ENCODE assay signal across 11 mouse cellular contexts in genomic region chr5:137570181-137570580, GRCm38 (mm10). TPM values are rescaled to one million over a fixed set of nuclear protein-coding genes. Genes with fewer than 3 reads are reported as not detected.
A peak's percentile ranks its signal among the peaks of the same experiment; 100 is the strongest.
DNase-seq lines count a peak whose midpoint lies in the region; ATAC-seq and TF ChIP-seq lines count a peak whose summit lies in the region.
"Had no signal": no experiment of that assay in that cellular context is flagged by ENCODE, and none has a peak within 500 bp of the region (broad histone marks: within the 10 kb centered on the region; RNA-seq: fewer than 3 reads in every experiment).

No protein-coding gene starts in this region.

- H3K27me3 ChIP-seq in embryonic facial prominence, embryonic 13.5 days: peaks cover 16% of the 10 kb centered on the region
- peaks cover 36% of the 10 kb centered on the region for H3K27me3 ChIP-seq in embryonic facial prominence, embryonic 10.5 days (replicated peaks; ENCODE audit: low read depth, poor library complexity, severe bottlenecking)
- H3K27me3 ChIP-seq in stomach, embryonic 15.5 days (replicated peaks): peaks cover 8% of the 10 kb centered on the region; the same call in 1 of the 2 replicates
- H3K27me3 ChIP-seq in stomach, postnatal 0 days (ENCODE audit: control insufficient read depth, insufficient read depth, low read length): no peaks in the 10 kb centered on the region
- no peaks in the 10 kb centered on the region for H3K27me3 ChIP-seq in liver, embryonic 11.5 days (replicated peaks; ENCODE audit: control insufficient read depth, insufficient read depth, low read length)
- H3K27me3 ChIP-seq in myocyte (ENCODE audit: control insufficient read depth, insufficient read depth, insufficient read length): peaks cover 17% of the 10 kb centered on the region

- H3K4me3 ChIP-seq in embryonic facial prominence, embryonic 13.5 days: no peak overlapping the region
- H3K4me3 ChIP-seq in embryonic facial prominence, embryonic 10.5 days: no peak overlapping the region
- no peak overlapping the region for H3K4me3 ChIP-seq in stomach, embryonic 15.5 days (replicated peaks)
- H3K4me3 ChIP-seq in stomach, postnatal 0 days (ENCODE audit: low read depth, low read length): no peak overlapping the region
- peak overlapping the region; percentile 58 for H3K4me3 ChIP-seq in liver, embryonic 11.5 days (ENCODE audit: low read depth, low read length)
- peak overlapping the region; percentile 2 for H3K4me3 ChIP-seq in myocyte

- no peak for TF ChIP-seq POLR2A in myocyte (IDR thresholded peaks at IDR 0.05; ENCODE audit: insufficient read length, low read depth)

- H3K4me2 ChIP-seq in embryonic facial prominence, embryonic 13.5 days: peak overlapping the region; percentile 7; the same call in 1 of the 2 replicates
- peak overlapping the region; percentile 16; the same call in 1 of the 2 replicates for H3K4me2 ChIP-seq in stomach, embryonic 15.5 days
- no peak overlapping the region for H3K4me2 ChIP-seq in stomach, postnatal 0 days (replicated peaks; ENCODE audit: low read depth)
- H3K4me2 ChIP-seq in liver, embryonic 11.5 days: peak overlapping the region; percentile 95
- H3K4me2 ChIP-seq in myocyte (ENCODE audit: low read depth): peak overlapping the region; percentile 66

- no peak overlapping the region for H3ac ChIP-seq in myocyte (ENCODE audit: control insufficient read depth, insufficient read length)

- no peak overlapping the region for H3K9ac ChIP-seq in embryonic facial prominence, embryonic 13.5 days
- no peak overlapping the region for H3K9ac ChIP-seq in stomach, embryonic 15.5 days
- H3K9ac ChIP-seq in stomach, postnatal 0 days (ENCODE audit: low read length): no peak overlapping the region
- H3K9ac ChIP-seq in liver, embryonic 11.5 days (ENCODE audit: low read depth, low read length): peak overlapping the region; percentile 67

- no peak for TF ChIP-seq CTCF in stomach, postnatal 0 days (IDR thresholded peaks at IDR 0.05; ENCODE audit: low read depth)

- no peaks in the 10 kb centered on the region for H3K9me3 ChIP-seq in embryonic facial prominence, embryonic 13.5 days
- H3K9me3 ChIP-seq in embryonic facial prominence, embryonic 10.5 days: no peaks in the 10 kb centered on the region
- H3K9me3 ChIP-seq in stomach, embryonic 15.5 days: no peaks in the 10 kb centered on the region
- H3K9me3 ChIP-seq in stomach, postnatal 0 days (ENCODE audit: control insufficient read depth, low read length): no peaks in the 10 kb centered on the region
- no peaks in the 10 kb centered on the region for H3K9me3 ChIP-seq in liver, embryonic 11.5 days (ENCODE audit: control insufficient read depth, low read length)
- H3K9me3 ChIP-seq: midbrain, embryonic 10.5 days had no signal

- no peak overlapping the region for H3K27ac ChIP-seq in embryonic facial prominence, embryonic 13.5 days
- H3K27ac ChIP-seq in embryonic facial prominence, embryonic 10.5 days (replicated peaks): no peak overlapping the region
- H3K27ac ChIP-seq in stomach, embryonic 15.5 days: no peak overlapping the region
- no peak overlapping the region for H3K27ac ChIP-seq in stomach, postnatal 0 days (replicated peaks)
- H3K27ac ChIP-seq in liver, embryonic 11.5 days (ENCODE audit: low read depth, low read length): peak overlapping the region; percentile 91
- H3K27ac ChIP-seq: midbrain, embryonic 10.5 days had no signal

- no peak for TF ChIP-seq EP300 in stomach, postnatal 0 days (optimal IDR thresholded peaks at IDR 0.05)

- no peaks in the 10 kb centered on the region for H3K79me2 ChIP-seq in myocyte (ENCODE audit: control insufficient read depth, insufficient read depth)

- WGBS in embryonic facial prominence, embryonic 13.5 days: 49% methylated on average over 7 of the region's 7 CpGs
- WGBS in embryonic facial prominence, embryonic 10.5 days: 60% methylated on average over 7 of the region's 7 CpGs
- 49% methylated on average over 7 of the region's 7 CpGs for WGBS in stomach, embryonic 15.5 days
- WGBS in stomach, postnatal 0 days: 50% methylated on average over 7 of the region's 7 CpGs
- 25% methylated on average over 7 of the region's 7 CpGs for WGBS in liver, embryonic 11.5 days

- no peak for ATAC-seq in embryonic facial prominence, embryonic 13.5 days (ENCODE audit: insufficient number of reproducible peaks, insufficient read depth, low FRiP score, low TSS enrichment, low read depth)
- ATAC-seq in stomach, embryonic 15.5 days (ENCODE audit: insufficient read depth, low FRiP score, low read depth): no peak
- no peak for ATAC-seq in stomach, postnatal 0 days (ENCODE audit: low FRiP score, low TSS enrichment)
- no peak for ATAC-seq in liver, embryonic 11.5 days (replicated peaks; ENCODE audit: low FRiP score)

- DNase-seq in embryonic facial prominence, embryonic 10.5 days (ENCODE audit: low spot score): no peak
- DNase-seq in stomach, postnatal 0 days (ENCODE audit: low spot score): no peak
- peak; percentile 49 for DNase-seq in liver, embryonic 11.5 days (ENCODE audit: low spot score)
- DNase-seq in left cerebral cortex, adult 9 months (ENCODE audit: low spot score in 2 of 2): no peak
- DNase-seq in MN1 (ENCODE audit: low spot score): no peak
- DNase-seq: right cerebral cortex, postnatal 4 days had no signal

- H3K4me1 ChIP-seq in embryonic facial prominence, embryonic 13.5 days: peaks cover 12% of the 10 kb centered on the region; the same call in 1 of the 2 replicates
- H3K4me1 ChIP-seq in embryonic facial prominence, embryonic 10.5 days: peaks cover 17% of the 10 kb centered on the region
- H3K4me1 ChIP-seq in stomach, embryonic 15.5 days: peaks cover 6% of the 10 kb centered on the region; the same call in 1 of the 2 replicates
- H3K4me1 ChIP-seq in stomach, postnatal 0 days (replicated peaks; ENCODE audit: control insufficient read depth, insufficient read depth): no peaks in the 10 kb centered on the region
- peaks cover 32% of the 10 kb centered on the region for H3K4me1 ChIP-seq in liver, embryonic 11.5 days (replicated peaks; ENCODE audit: control insufficient read depth, insufficient read depth, low read length)

- H3K36me3 ChIP-seq in embryonic facial prominence, embryonic 13.5 days: no peaks in the 10 kb centered on the region
- no peaks in the 10 kb centered on the region for H3K36me3 ChIP-seq in embryonic facial prominence, embryonic 10.5 days (replicated peaks)
- H3K36me3 ChIP-seq in stomach, embryonic 15.5 days: no peaks in the 10 kb centered on the region
- H3K36me3 ChIP-seq in stomach, postnatal 0 days (ENCODE audit: control insufficient read depth, insufficient read depth, low read length): no peaks in the 10 kb centered on the region
- peaks cover 3% of the 10 kb centered on the region; the same call in 1 of the 2 replicates for H3K36me3 ChIP-seq in liver, embryonic 11.5 days (ENCODE audit: control insufficient read depth, insufficient read depth, low read length)
- no peaks in the 10 kb centered on the region for H3K36me3 ChIP-seq in myocyte (ENCODE audit: control insufficient read depth, insufficient read depth)
- H3K36me3 ChIP-seq: midbrain, embryonic 10.5 days had no signal

TF ChIP-seq in myocyte, 11 proteins besides CTCF, POLR2A, EP300 and RAD21 (continues in another document):
- no peak for TF ChIP-seq USF1 (IDR thresholded peaks at IDR 0.05; ENCODE audit: low read depth)

RNA-seq across cellular contexts. Expression of gene Tfr2, which starts 0.5 kb away (rescaled TPM):
- polyA plus RNA-seq in embryonic facial prominence, embryonic 13.5 days (2015; fragmentation: Nextera tagmentation; extraction: Ambion mirVana): 0.35 and 1.7 TPM in 2 replicates
- 1.7 and 2.2 TPM in 2 replicates for polyA plus RNA-seq in embryonic facial prominence, embryonic 10.5 days (2016; fragmentation: Nextera tagmentation; extraction: Ambion mirVana)
- 2.2 and 4.7 TPM in 2 replicates for polyA plus RNA-seq in stomach, embryonic 15.5 days (2015; fragmentation: Nextera tagmentation; extraction: Ambion mirVana)
- 1.2 and 1.3 TPM in 2 replicates for polyA plus RNA-seq in stomach, postnatal 0 days (2015; fragmentation: Nextera tagmentation; extraction: Ambion mirVana)
- polyA plus RNA-seq in liver, embryonic 11.5 days (2014; fragmentation: Nextera tagmentation; extraction: Ambion mirVana): 60.5 and 65.4 TPM in 2 replicates
- 1.1 TPM for polyA plus RNA-seq in myocyte (2012; fragmentation: generic; extraction: Trizol)

RNA-seq across cellular contexts. Expression of gene Actl6b, which starts 16.9 kb away (rescaled TPM):
- 2.8 and 4.5 TPM in 2 replicates for polyA plus RNA-seq in embryonic facial prominence, embryonic 13.5 days (2015; fragmentation: Nextera tagmentation; extraction: Ambion mirVana)
- 4.5 and 5.4 TPM in 2 replicates for polyA plus RNA-seq in embryonic facial prominence, embryonic 10.5 days (2016; fragmentation: Nextera tagmentation; extraction: Ambion mirVana)
- 4.5 and 5.1 TPM in 2 replicates for polyA plus RNA-seq in stomach, embryonic 15.5 days (2015; fragmentation: Nextera tagmentation; extraction: Ambion mirVana)
- 2.3 and 2.7 TPM in 2 replicates for polyA plus RNA-seq in stomach, postnatal 0 days (2015; fragmentation: Nextera tagmentation; extraction: Ambion mirVana)
- polyA plus RNA-seq in liver, embryonic 11.5 days (2014; fragmentation: Nextera tagmentation; extraction: Ambion mirVana): 0.70 and 0.79 TPM in 2 replicates
- not detected for polyA plus RNA-seq in myocyte (2012; fragmentation: generic; extraction: Trizol)
- polyA plus RNA-seq: lung, adult 2 months had no signal

RNA-seq across cellular contexts. Expression of gene Mospd3, which starts 30.7 kb away (rescaled TPM):
- 33.3 and 33.8 TPM in 2 replicates for polyA plus RNA-seq in embryonic facial prominence, embryonic 13.5 days (2015; fragmentation: Nextera tagmentation; extraction: Ambion mirVana)
- polyA plus RNA-seq in embryonic facial prominence, embryonic 10.5 days (2016; fragmentation: Nextera tagmentation; extraction: Ambion mirVana): 15.9 and 17.2 TPM in 2 replicates
- polyA plus RNA-seq in stomach, embryonic 15.5 days (2015; fragmentation: Nextera tagmentation; extraction: Ambion mirVana): 30.6 TPM in 2 replicates
- polyA plus RNA-seq in stomach, postnatal 0 days (2015; fragmentation: Nextera tagmentation; extraction: Ambion mirVana): 30.8 and 34.3 TPM in 2 replicates
- polyA plus RNA-seq in liver, embryonic 11.5 days (2014; fragmentation: Nextera tagmentation; extraction: Ambion mirVana): 58.5 and 59.7 TPM in 2 replicates
- 30.3 TPM for polyA plus RNA-seq in myocyte (2012; fragmentation: generic; extraction: Trizol)

RNA-seq across cellular contexts. Expression of gene Gnb2, which starts 36.9 kb away (rescaled TPM):
- polyA plus RNA-seq in embryonic facial prominence, embryonic 13.5 days (2015; fragmentation: Nextera tagmentation; extraction: Ambion mirVana): 360 and 396 TPM in 2 replicates
- 276 and 281 TPM in 2 replicates for polyA plus RNA-seq in embryonic facial prominence, embryonic 10.5 days (2016; fragmentation: Nextera tagmentation; extraction: Ambion mirVana)
- polyA plus RNA-seq in stomach, embryonic 15.5 days (2015; fragmentation: Nextera tagmentation; extraction: Ambion mirVana): 359 and 366 TPM in 2 replicates
- 345 and 374 TPM in 2 replicates for polyA plus RNA-seq in stomach, postnatal 0 days (2015; fragmentation: Nextera tagmentation; extraction: Ambion mirVana)
- 306 and 319 TPM in 2 replicates for polyA plus RNA-seq in liver, embryonic 11.5 days (2014; fragmentation: Nextera tagmentation; extraction: Ambion mirVana)
- polyA plus RNA-seq in myocyte (2012; fragmentation: generic; extraction: Trizol): 632 TPM

RNA-seq across cellular contexts. Expression of gene Epo, which starts 37.1 kb away (rescaled TPM):
- polyA plus RNA-seq in embryonic facial prominence, embryonic 13.5 days (2015; fragmentation: Nextera tagmentation; extraction: Ambion mirVana): not detected in 2 replicates
- 2.1 and 2.3 TPM in 2 replicates for polyA plus RNA-seq in embryonic facial prominence, embryonic 10.5 days (2016; fragmentation: Nextera tagmentation; extraction: Ambion mirVana)
- polyA plus RNA-seq in stomach, embryonic 15.5 days (2015; fragmentation: Nextera tagmentation; extraction: Ambion mirVana): not detected in 2 replicates
- not detected in 2 replicates for polyA plus RNA-seq in stomach, postnatal 0 days (2015; fragmentation: Nextera tagmentation; extraction: Ambion mirVana)
- 4.6 and 7.8 TPM in 2 replicates for polyA plus RNA-seq in liver, embryonic 11.5 days (2014; fragmentation: Nextera tagmentation; extraction: Ambion mirVana)
- not detected for polyA plus RNA-seq in myocyte (2012; fragmentation: generic; extraction: Trizol)
- polyA plus RNA-seq: lung, adult 2 months had no signal

Comparison
In these comparisons a context has a peak if more than half of its experiments do, and no peak if none do; other contexts are left out.
1. H3K4me3 ChIP-seq: peak in liver, embryonic 11.5 days (single experiment) and myocyte (single experiment); none in embryonic facial prominence, embryonic 13.5 days (single experiment), embryonic facial prominence, embryonic 10.5 days (single experiment), stomach, embryonic 15.5 days (single experiment) and stomach, postnatal 0 days (single experiment).
2. RNA of gene Tfr2, which starts 0.5 kb away (polyA plus RNA-seq): 60.5 to 65.4 TPM in liver, embryonic 11.5 days; 2.2 to 4.7 TPM in stomach, embryonic 15.5 days, 1.7 to 2.2 TPM in embryonic facial prominence, embryonic 10.5 days, 1.2 to 1.3 TPM in stomach, postnatal 0 days, 1.1 TPM in myocyte (single experiment) and 0.35 to 1.7 TPM in embryonic facial prominence, embryonic 13.5 days; every median in the first group is over 10 times any median in the second.